Mouse (Mus musculus) telencephalon, adult 2 months (tissue): ENCODE measurements around the gene Cdca4.
"Not testable (repeated sequence)": the region's sequence is repeated elsewhere in the genome, so short reads cannot be mapped to it uniquely, and the experiment has no call there.

ENCODE experiments used
- DNase-seq: peaks from one replicate; pipeline ENCODE4 v3.0.0-alpha.2; 2011; ENCODE audit warnings: low read depth, low spot score

Gene Cdca4

GRCm38 (mm10) chr12:112823221-112823620 is 6.0 kb downstream of the Cdca4 start:
- no peak for DNase-seq

DNA sequence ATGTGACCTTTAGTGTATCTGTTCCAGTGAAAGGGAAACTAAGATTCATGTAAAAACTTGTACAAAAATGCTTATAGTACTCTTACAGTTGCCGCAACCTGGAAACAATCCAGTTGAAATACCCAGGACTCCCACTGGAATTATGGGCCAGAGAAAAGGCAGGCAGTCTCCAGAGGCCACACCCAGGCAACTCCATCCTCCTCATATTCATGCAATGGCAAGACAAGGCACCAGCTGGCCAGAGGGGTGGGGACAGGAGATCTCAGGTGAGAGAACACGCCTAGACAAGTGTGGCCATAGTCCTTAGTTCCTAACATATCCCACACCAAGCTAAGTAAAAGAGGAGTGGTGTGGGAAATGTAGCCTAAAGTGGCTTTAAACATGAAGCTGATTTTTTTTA is 6.5 kb downstream of the Cdca4 start:
- no peak for DNase-seq

GRCm38 (mm10) chr12:112821974-112822373 is 7.2 kb downstream of the Cdca4 start:
- DNase-seq: no peak

- DNase-seq: no peak
These were observed 8.0 kb downstream of the Cdca4 start for GRCm38 (mm10) chr12:112821216-112821615.

DNA sequence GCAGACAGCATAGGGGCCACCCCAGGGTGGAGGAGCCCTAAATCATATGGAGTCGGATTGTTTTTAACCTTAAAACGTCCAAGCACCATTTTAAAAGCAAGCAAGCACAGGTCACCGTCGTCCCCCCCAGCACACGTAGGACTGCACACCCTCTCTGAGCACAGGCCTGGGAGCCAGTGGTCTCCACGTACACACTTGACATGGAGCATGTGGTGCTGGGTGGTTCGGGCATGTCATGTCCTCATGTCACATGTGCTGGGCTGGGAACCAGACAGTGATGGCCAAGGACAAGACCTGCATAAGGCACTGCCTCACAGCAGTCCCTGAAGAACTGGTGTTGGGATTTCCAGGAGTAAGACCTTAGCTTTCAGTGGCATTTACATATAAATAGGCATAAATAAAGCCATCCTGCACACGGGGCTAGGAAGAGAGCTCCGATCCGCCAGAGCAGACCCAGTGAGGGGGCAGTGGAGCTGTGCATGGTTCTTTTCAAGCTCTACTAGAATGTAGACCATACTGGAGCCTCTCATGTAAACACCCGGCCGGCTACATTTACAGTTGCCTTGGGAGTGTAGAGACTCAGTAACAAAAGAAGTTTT is 8.7 kb downstream of the Cdca4 start:
- DNase-seq: no peak

- DNase-seq: no peak
These were observed 10.1 kb downstream of the Cdca4 start for GRCm38 (mm10) chr12:112819057-112819662.

- DNase-seq: not testable (repeated sequence)
These were observed 12.4 kb downstream of the Cdca4 start for GRCm38 (mm10) chr12:112816866-112817265.

DNA sequence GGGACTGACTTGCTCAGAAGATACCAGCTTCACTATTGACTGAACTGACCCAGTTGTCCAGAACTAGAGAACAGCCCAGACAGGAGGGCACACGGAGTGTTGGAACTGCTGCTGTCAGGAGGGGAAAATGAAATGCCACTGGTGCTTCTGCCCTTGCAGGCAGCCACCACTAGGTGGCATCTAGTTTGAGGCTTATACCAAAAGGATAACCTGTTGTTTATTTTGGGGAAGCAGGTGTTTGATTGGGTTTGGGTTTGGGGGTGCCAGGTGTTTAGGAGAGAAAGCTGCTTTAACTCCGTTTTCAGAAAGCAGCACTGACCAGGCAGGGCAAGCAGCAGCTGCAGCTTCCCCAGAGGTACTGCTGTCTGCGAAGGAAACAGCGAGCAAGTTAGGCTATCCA is 12.9 kb downstream of the Cdca4 start:
- no peak for DNase-seq

- DNase-seq: no peak
These were observed 14.3 kb downstream of the Cdca4 start for GRCm38 (mm10) chr12:112814682-112815470.

GRCm38 (mm10) chr12:112813370-112813769 is 15.9 kb downstream of the Cdca4 start:
- no peak for DNase-seq

- DNase-seq: no peak
These were observed 18.9 kb downstream of the Cdca4 start for GRCm38 (mm10) chr12:112810092-112810885.

- DNase-seq: no peak
These were observed 19.6 kb downstream of the Cdca4 start for GRCm38 (mm10) chr12:112809641-112810040.

- peak; percentile 92 for DNase-seq
These were observed 20.4 kb downstream of the Cdca4 start, which contains the start of gene Clba1 for GRCm38 (mm10) chr12:112808587-112809364. Gene Clba1, plus strand, starts transcription at chr12:112808937.

- DNase-seq: no peak
These were observed 21.0 kb downstream of the Cdca4 start for GRCm38 (mm10) chr12:112808212-112808586.

- no peak for DNase-seq
These were observed 21.4 kb downstream of the Cdca4 start for GRCm38 (mm10) chr12:112807796-112808195.

GRCm38 (mm10) chr12:112806044-112806443 is 23.2 kb downstream of the Cdca4 start:
- no peak for DNase-seq

- no peak for DNase-seq
These were observed 25.2 kb downstream of the Cdca4 start for GRCm38 (mm10) chr12:112804046-112804445.

DNA sequence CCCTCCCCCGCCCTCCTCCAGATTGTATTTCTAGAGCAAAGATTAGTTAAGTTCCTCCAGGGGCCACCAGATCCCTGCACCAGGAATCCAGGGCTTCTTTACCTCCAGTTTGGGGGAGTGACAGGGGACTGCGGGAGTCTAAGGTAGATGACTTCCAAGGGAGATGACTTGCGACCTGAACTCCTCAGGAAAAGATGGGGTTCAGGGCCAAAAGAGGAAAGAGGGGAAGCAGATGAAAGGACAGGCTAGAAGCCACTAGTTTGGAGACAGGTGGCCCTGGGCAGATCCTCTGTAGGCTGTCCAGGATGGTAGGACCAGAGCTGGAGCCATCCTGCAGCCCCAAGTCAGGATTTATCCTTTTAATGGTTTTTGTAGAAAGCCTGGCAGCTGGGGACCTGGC is 26.3 kb downstream of the Cdca4 start:
- no peak for DNase-seq

GRCm38 (mm10) chr12:112801864-112802846 is 27.1 kb downstream of the Cdca4 start, which contains the start of gene Ahnak2:
Gene Ahnak2, minus strand, starts transcription at chr12:112802657.
- no peak for DNase-seq

- no peak for DNase-seq
These were observed 28.7 kb downstream of the Cdca4 start for GRCm38 (mm10) chr12:112800476-112800875.
